Mouse (Mus musculus): ENCODE measurements at regions not wholly inside any gene's neighbourhood (a gene's known extent, or its start where the extent isn't known, plus 50 kb on each side); places are given as distances from the start of the nearest gene placed in this dataset.
"Not testable (repeated sequence)": the region's sequence is repeated elsewhere in the genome, so short reads cannot be mapped to it uniquely, and the experiment has no call there.

DNA sequence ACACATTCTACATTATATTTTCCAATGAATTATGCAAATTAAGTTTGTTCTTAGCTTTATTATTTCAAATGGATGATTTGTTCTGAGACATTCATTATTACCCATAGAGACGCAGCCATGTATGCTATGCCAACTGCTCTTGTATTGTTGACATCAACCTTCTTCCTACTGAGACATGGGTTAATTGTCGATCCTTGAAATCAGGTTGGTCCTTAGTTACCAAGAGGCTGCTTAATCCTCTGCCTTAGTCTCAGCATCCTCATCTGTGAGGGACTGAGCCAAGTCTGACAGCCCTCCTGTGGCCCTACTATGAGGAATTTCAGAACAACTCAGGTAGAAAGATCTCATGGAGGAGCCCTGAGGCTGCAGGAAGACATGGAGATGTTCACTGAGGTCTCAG lies 345.2 kb upstream of the Klf6 start:
- in situ Hi-C loops (cut with MboI; ENCODE audit: unreplicated experiment in 2 of 2), result no loop called here

GRCm38 (mm10) chr13:5519181-5519580 lies 342.1 kb upstream of the Klf6 start:
- in situ Hi-C loops (cut with MboI; ENCODE audit: unreplicated experiment in 2 of 2), result no loop called here

DNA sequence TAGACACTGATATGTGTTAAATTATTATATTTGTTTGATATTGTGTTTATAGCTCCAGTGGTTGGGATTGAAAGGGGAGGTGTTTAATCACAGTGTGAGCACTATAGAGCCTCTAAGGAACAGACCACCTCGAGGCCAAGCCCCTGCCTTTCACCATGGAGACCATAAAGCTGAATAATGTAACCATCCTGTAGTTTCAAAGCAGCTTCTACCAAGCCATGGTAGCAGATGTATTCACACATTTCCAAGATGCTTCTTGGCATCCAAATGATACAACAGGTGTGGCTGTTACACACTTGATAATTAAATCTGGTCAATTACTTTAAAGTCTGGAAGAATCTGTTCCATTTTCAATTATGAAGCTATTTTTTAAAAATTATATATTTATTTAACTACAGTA lies 341.7 kb upstream of the Klf6 start:
- in situ Hi-C loops (cut with MboI; ENCODE audit: unreplicated experiment in 2 of 2), result no loop called here

DNA sequence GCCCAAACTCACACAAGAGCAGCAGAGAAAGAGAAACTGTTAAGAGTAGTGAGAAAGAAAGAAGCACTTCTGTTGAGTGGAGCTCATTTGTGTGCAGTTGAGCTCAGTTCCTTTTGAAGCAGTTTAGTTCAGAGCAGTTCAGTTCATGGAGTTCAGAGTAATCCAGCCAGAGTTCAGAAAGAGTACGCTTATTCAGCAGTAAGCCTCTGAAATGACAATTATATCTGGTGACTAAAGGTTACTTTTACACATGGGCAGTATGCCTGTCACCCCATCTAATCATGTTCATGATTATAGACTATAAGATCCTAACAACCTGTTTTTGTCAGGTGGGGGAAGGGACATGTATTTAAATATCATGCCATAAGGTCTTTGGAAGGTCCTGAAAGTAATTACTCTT lies 333.9 kb upstream of the Klf6 start:
- in situ Hi-C loops (cut with MboI; ENCODE audit: unreplicated experiment in 2 of 2), result no loop called here

- in situ Hi-C loops (cut with MboI; ENCODE audit: unreplicated experiment in 2 of 2), result no loop called here
These were observed 321.0 kb upstream of the Klf6 start for GRCm38 (mm10) chr13:5540321-5540720.

GRCm38 (mm10) chr13:5545521-5545920 lies 315.8 kb upstream of the Klf6 start:
- in situ Hi-C loops (cut with MboI; ENCODE audit: unreplicated experiment in 2 of 2), result no loop called here

GRCm38 (mm10) chr13:5546011-5546410 lies 315.3 kb upstream of the Klf6 start:
- in situ Hi-C loops (cut with MboI; ENCODE audit: unreplicated experiment in 2 of 2), result no loop called here

- in situ Hi-C loops (cut with MboI; ENCODE audit: unreplicated experiment in 2 of 2), result no loop called here
These were observed 314.3 kb upstream of the Klf6 start for GRCm38 (mm10) chr13:5546937-5547336.

DNA sequence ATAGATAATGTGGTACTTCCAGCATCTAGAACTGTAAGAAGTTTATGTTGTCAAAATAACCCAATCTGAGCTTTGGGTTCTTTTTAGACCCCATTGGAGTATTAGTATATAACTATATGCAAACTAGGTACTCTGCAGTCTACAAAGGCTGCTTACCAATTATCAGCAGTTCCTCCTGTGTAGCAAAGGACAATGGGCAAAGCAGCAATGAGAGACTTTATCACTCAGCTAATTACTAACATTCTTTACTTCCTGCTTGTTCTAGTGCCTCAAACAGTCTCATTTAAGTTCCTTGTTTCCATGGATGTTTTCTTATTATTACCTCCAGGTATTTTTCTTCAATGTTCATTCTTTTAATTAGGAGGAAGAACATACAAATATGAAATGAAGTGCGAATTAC lies 312.5 kb upstream of the Klf6 start:
- in situ Hi-C loops (cut with MboI; ENCODE audit: unreplicated experiment in 2 of 2), result no loop called here

DNA sequence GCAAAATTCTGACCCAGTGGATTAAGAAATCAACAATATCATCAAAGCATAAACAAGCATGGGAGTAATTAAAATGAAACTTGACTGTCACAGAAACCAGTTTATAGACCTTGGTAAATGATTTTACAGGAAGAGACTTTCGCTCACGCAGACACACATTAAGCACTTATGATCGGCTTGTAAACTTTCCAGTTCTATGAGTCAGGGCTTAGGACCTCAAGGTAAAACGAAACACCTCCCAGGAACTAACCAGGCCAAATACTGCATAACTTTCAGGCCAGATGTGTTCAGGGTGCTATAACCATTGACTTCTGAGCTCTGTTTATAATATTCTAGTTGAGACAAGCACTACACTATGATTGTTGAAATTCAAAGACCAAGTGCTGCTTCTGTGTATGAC lies 312.1 kb upstream of the Klf6 start:
- in situ Hi-C loops (cut with MboI; ENCODE audit: unreplicated experiment in 2 of 2), result no loop called here

DNA sequence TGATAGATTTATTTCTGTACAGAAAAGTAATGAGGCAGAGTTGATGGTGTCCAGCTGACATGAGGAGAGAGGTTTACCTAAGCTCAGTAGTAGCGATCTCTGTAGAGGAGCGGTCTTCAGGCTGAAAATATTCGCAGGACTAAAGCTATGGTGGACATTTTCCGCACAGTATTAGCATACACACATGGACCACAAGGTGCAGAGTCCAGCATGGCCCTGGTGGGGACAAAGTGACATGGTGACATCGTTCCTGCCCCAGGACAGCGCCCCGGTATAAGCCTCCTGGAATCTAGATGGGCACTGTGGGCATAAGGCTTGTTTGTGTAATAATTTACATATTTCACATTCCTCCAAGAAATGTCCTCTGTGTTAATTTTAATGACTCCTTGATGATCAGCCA lies 311.5 kb upstream of the Klf6 start:
- in situ Hi-C loops (cut with MboI; ENCODE audit: unreplicated experiment in 2 of 2), result no loop called here

DNA sequence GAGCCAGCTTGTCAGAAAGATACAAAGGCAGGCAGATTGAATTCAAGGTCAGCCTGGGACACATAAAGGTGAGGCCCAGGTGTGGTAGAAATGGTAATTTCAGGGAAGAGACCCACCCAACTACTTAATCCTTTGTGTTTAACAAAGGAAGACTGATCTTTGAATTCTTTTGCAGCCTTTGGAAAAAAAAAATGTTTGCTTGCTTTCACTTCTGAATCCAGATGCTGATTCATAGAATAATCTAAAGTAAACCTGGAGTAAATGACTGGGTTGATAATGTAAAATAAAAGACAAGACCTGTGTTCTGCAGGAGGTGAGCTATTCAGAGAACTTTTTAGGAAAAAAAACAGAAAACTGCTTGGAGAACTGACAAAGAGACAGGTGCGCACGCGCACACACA lies 310.9 kb upstream of the Klf6 start:
- in situ Hi-C loops (cut with MboI; ENCODE audit: unreplicated experiment in 2 of 2), result no loop called here

DNA sequence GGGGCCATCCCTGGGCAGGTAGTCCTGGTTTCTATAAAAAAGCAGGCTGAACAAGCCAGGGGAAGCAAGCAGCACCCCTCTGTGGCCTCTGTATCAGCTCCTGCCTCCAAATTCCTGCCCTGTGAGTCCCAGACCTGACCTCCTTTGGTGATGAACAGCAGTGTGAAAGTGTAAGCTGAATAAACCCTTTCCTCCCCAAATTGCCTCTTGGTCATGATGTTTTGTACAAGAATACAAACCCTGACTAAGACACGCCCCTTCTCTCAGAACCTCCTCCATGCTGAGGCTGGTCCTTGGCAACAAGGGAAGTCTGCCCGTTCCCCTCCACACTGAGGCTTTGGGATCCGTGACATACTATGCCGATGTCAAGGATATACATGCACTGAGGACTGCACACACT lies 310.2 kb upstream of the Klf6 start:
- in situ Hi-C loops (cut with MboI; ENCODE audit: unreplicated experiment in 2 of 2), result no loop called here

DNA sequence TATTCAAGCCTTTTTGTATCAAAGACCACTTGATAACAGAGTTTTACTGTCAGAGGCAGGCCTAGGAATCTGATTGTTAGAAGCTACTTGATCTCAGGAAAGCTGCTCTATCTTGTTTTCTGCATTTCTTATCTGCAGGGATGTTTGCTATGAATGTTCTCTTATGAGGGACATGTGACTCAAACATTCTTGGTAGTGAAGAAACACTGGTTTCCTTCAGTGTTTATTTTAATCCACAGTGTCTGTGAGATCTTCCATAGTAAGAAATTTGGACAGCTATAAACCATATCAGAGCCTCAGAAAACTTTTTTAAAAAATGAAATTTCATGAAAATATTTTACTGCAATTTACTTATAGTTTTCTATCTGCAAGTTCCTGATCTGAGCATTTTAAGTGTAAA lies 307.8 kb upstream of the Klf6 start:
- in situ Hi-C loops (cut with MboI; ENCODE audit: unreplicated experiment in 2 of 2), result no loop called here

- in situ Hi-C loops (cut with MboI; ENCODE audit: unreplicated experiment in 2 of 2), result no loop called here
These were observed 303.2 kb upstream of the Klf6 start for GRCm38 (mm10) chr13:5558095-5558494.

GRCm38 (mm10) chr13:5566479-5566878 lies 294.8 kb upstream of the Klf6 start:
- in situ Hi-C loops (cut with MboI; ENCODE audit: unreplicated experiment in 2 of 2), result no loop called here

DNA sequence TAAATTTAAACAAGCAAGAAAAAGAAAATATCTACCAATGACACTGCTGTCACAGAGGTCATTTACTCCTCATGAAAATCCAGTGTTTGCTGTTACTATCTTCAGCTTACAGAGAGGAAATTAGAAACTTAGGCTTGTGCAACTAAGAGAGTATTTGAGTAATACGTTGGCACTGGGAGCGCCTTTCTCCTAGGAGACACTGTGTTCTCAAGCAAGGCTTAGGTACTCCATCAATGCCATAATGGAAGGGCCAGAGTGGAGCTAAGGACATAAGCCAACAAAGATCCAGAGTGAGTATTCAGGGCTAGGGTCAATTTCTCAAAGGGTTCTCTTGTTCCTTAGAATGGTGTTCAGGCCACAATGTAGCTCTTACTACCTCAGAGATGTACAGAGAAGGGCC lies 294.4 kb upstream of the Klf6 start:
- in situ Hi-C loops (cut with MboI; ENCODE audit: unreplicated experiment in 2 of 2), result no loop called here

- in situ Hi-C loops (cut with MboI; ENCODE audit: unreplicated experiment in 2 of 2), result no loop called here
These were observed 291.7 kb upstream of the Klf6 start for GRCm38 (mm10) chr13:5569579-5569978.

- in situ Hi-C loops (cut with MboI; ENCODE audit: unreplicated experiment in 2 of 2), result no loop called here
These were observed 290.9 kb upstream of the Klf6 start for GRCm38 (mm10) chr13:5570386-5570785.

- in situ Hi-C loops (cut with MboI; ENCODE audit: unreplicated experiment in 2 of 2), result no loop called here
These were observed 284.7 kb upstream of the Klf6 start for GRCm38 (mm10) chr13:5576568-5576967.

- in situ Hi-C loops (cut with MboI; ENCODE audit: unreplicated experiment in 2 of 2), result not testable (repeated sequence)
These were observed 277.6 kb upstream of the Klf6 start for GRCm38 (mm10) chr13:5583681-5584080.

GRCm38 (mm10) chr13:5587196-5587595 lies 274.1 kb upstream of the Klf6 start:
- in situ Hi-C loops (cut with MboI; ENCODE audit: unreplicated experiment in 2 of 2), result no loop called here

DNA sequence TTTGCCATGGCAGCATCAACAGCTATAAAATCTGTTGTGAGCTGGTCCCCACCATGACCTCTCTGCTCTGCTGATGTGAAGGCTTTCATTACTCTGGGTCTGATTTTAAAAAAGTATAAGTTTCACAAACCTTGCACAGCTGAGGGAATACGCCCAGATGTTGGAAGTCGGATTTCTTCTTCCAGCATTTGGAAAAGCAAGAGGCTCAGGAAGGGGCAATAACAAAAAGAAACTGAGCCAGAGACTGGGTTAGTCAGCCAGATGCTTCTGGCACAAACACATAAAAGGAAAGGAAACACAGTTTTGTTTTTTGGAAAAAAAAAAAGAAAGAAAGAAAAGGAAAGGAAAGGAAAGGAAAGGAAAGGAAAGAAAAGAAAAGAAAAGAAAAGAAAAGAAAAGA lies 270.0 kb upstream of the Klf6 start:
- in situ Hi-C loops (cut with MboI; ENCODE audit: unreplicated experiment in 2 of 2), result no loop called here

Data from v-Abl transformed pro-B cells (cell line).